Mouse (Mus musculus) C2C12 (cell line): ENCODE data around the gene Rpusd3.

ENCODE experiments used
- CEBPB ChIP-seq: IDR thresholded peaks from one replicate; pipeline ENCODE4 v1.6.1; 2011; ENCODE audit warnings: low read depth, mild to moderate bottlenecking, control low read depth, moderate library complexity
- CTCF ChIP-seq: IDR thresholded peaks from one replicate; pipeline ENCODE4 v1.5.1; 2011; ENCODE audit not compliant: control insufficient read depth, insufficient read depth, insufficient read length
- MAX ChIP-seq: IDR thresholded peaks from one replicate; pipeline ENCODE4 v1.6.1; 2011; ENCODE audit warnings: mild to moderate bottlenecking, control low read depth
- MYOG ChIP-seq: IDR thresholded peaks from one replicate; pipeline ENCODE4 v1.6.1; 2011; ENCODE audit not compliant: control insufficient read depth, insufficient read length; ENCODE audit errors: extremely low read depth
- USF1 ChIP-seq: IDR thresholded peaks from one replicate; pipeline ENCODE4 v1.6.1; 2011; ENCODE audit warnings: low read depth, mild to moderate bottlenecking, control low read depth, moderate library complexity

GRCm38 (mm10) chr6:113442442-113443090 is 23.4 kb upstream of the Rpusd3 start, which contains the start of gene Jagn1:
- TF ChIP-seq CTCF (no peak), USF1 (no peak), MYOG (no peak), MAX (peak; percentile 90), CEBPB (peak; percentile 22)
